Mouse (Mus musculus): ENCODE results near the gene Bcr. TPM values are rescaled to one million over a fixed set of nuclear protein-coding genes. Genes with fewer than 3 reads are reported as not detected.

Bcr gene
- polyA plus RNA-seq, 1 experiment from 2014 or later = 15.7 TPM

GRCm38 (mm10) chr10:75173712-75174111 is 113.3 kb downstream of the Bcr start:
- H3K9me3 ChIP-seq = no peaks in the 10 kb centered on the region
- peaks cover 57% of the 10 kb centered on the region for H3K36me3 ChIP-seq
- no peak overlapping the region for H3K4me3 ChIP-seq
- no peak overlapping the region for H3K9ac ChIP-seq (replicated peaks)
- ATAC-seq (replicated peaks) = no peak
- H3K27me3 ChIP-seq = no peaks in the 10 kb centered on the region
- H3K27ac ChIP-seq (replicated peaks) = no peak overlapping the region
- H3K4me2 ChIP-seq (replicated peaks) = no peak overlapping the region
- no peaks in the 10 kb centered on the region for H3K4me1 ChIP-seq
- WGBS = 84% methylated on average over 12 of the region's 12 CpGs

- no peak overlapping the region for H3K4me3 ChIP-seq
- no peaks in the 10 kb centered on the region for H3K4me1 ChIP-seq
- no peak overlapping the region for H3K4me2 ChIP-seq (replicated peaks)
- H3K9ac ChIP-seq (replicated peaks) = no peak overlapping the region
- 85% methylated on average over 8 of the region's 8 CpGs for WGBS
- H3K36me3 ChIP-seq = peaks cover 69% of the 10 kb centered on the region
- no peaks in the 10 kb centered on the region for H3K27me3 ChIP-seq
- ATAC-seq (replicated peaks) = no peak
- H3K9me3 ChIP-seq = no peaks in the 10 kb centered on the region
- H3K27ac ChIP-seq (replicated peaks) = no peak overlapping the region
These were observed 116.1 kb downstream of the Bcr start for GRCm38 (mm10) chr10:75176494-75176893.

DNA sequence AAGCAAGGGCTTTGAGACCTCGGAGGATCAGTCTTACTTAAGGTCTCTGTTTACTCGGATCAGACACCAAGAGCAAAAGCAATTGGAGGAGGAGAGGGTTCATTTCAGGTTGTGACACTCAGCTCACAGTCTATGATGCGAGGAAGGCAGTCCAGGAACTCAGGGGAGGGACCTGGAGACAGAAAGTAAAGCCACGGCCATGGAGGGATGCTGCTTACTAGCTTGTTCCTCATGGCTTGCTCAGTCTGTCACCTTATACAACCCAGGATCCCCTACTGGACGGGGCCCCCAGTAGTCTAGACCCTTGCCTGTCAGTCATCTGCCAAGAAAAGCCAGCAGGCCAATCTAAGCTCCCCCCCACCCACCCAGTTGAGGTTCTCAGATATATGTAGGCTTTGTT is 118.5 kb downstream of the Bcr start:
- no peak overlapping the region for H3K9ac ChIP-seq (replicated peaks)
- H3K4me2 ChIP-seq (replicated peaks) = no peak overlapping the region
- peaks cover 78% of the 10 kb centered on the region for H3K36me3 ChIP-seq
- H3K4me3 ChIP-seq = no peak overlapping the region
- no peak overlapping the region for H3K27ac ChIP-seq (replicated peaks)
- no peaks in the 10 kb centered on the region for H3K9me3 ChIP-seq
- 88% methylated on average over 5 of the region's 5 CpGs for WGBS
- H3K4me1 ChIP-seq = no peaks in the 10 kb centered on the region
- no peak for ATAC-seq (replicated peaks)
- H3K27me3 ChIP-seq = no peaks in the 10 kb centered on the region

DNA sequence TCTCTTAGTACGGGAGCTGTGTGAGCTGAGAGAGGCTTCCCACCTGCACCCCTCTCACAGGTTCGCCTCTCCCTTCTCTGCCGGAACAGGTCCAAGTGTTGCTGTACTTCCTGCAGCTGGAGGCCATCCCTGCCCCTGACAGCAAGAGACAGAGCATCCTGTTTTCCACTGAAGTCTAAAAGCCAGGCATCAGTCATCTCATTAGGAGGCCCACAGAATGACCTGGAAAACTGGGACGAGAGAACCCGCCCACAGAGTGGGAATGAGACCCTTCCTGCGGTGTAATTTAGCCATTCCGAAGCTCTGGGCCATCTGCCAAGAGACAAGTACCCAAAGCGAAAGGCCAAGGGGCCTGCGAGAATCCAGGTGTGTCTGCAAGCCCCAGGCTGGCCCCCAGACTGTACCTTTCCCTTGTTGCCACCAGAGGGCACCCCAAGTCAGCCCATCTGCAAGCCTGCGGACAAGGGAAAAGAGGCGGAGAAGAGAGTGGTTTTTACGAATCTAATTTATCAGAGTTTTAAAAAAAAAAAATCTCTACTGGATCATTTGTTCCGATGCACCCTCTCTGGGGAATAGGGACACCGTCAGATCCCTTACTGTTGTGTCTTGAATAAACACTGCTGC is 121.9 kb downstream of the Bcr start:
- ATAC-seq (replicated peaks) = peak; percentile 67
- Histone ChIP-seq H3K4me2 (replicated peaks) (no peak overlapping the region), H3K9ac (replicated peaks) (no peak overlapping the region), H3K4me3 (no peak overlapping the region), H3K27ac (replicated peaks) (no peak overlapping the region), H3K27me3 (no peaks in the 10 kb centered on the region), H3K9me3 (no peaks in the 10 kb centered on the region), H3K4me1 (no peaks in the 10 kb centered on the region), H3K36me3 (peaks cover 67% of the 10 kb centered on the region)
- 38% methylated on average over 14 of the region's 14 CpGs for WGBS

DNA sequence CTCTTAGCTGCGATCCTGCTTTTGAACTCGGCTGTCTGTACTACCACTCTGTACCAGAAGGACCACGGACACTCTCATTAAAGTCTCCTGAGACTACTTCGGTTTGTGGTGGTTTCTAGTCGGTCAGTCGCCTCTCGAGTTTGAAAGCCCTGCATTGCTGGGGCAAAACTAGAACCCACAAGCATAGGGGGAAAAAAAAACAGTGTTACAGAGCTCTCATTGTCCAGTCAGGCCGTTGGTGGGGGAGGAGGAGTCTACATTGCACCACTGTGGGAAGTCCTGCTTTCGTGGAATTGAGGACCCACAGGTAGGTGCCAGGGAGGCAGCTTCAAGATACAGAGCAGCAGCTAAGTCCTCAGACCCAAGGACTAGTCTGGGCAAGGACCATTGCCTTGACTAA is 124.4 kb downstream of the Bcr start:
- WGBS = 95% methylated on average over 9 of the region's 9 CpGs
- Histone ChIP-seq H3K27me3 (no peaks in the 10 kb centered on the region), H3K4me1 (no peaks in the 10 kb centered on the region), H3K36me3 (peaks cover 41% of the 10 kb centered on the region), H3K9me3 (no peaks in the 10 kb centered on the region), H3K9ac (replicated peaks) (no peak overlapping the region), H3K4me3 (no peak overlapping the region), H3K27ac (replicated peaks) (no peak overlapping the region), H3K4me2 (replicated peaks) (no peak overlapping the region)
- no peak for ATAC-seq (replicated peaks)

DNA sequence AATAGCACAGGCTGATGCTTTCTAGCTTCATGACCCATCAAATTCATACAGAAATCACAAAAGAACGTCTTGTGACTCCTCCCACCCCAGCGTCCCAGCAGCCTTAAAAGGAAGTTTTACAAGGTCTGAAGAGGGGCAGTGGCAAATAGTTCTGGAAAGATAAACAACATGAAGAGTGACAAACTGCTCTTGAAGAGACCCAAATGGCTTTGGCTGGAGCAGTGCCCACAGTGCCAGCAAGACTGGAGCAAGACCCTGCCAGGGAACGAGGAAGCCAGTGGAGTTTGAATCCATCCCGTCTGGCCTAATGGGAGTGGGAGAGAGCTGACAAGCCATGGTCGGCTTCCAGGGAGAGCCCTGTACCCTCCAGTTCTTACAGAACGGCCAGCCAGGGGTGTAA is 126.2 kb downstream of the Bcr start:
- Histone ChIP-seq H3K9ac (replicated peaks) (no peak overlapping the region), H3K36me3 (peaks cover 24% of the 10 kb centered on the region), H3K9me3 (no peaks in the 10 kb centered on the region), H3K4me2 (replicated peaks) (no peak overlapping the region), H3K27ac (replicated peaks) (no peak overlapping the region), H3K27me3 (no peaks in the 10 kb centered on the region), H3K4me3 (no peak overlapping the region), H3K4me1 (no peaks in the 10 kb centered on the region)
- no peak for ATAC-seq (replicated peaks)
- 53% methylated on average over 6 of the region's 6 CpGs for whole genome bisulfite sequencing

GRCm38 (mm10) chr10:75187366-75188056 is 127.1 kb downstream of the Bcr start:
- Histone ChIP-seq H3K4me3 (no peak overlapping the region), H3K36me3 (peaks cover 16% of the 10 kb centered on the region), H3K27me3 (no peaks in the 10 kb centered on the region), H3K9ac (replicated peaks) (no peak overlapping the region), H3K4me1 (no peaks in the 10 kb centered on the region), H3K4me2 (replicated peaks) (no peak overlapping the region), H3K27ac (replicated peaks) (no peak overlapping the region), H3K9me3 (no peaks in the 10 kb centered on the region)
- no peak for ATAC-seq (replicated peaks)
- 86% methylated on average over 8 of the region's 8 CpGs for WGBS

- WGBS = 53% methylated on average over 7 of the region's 7 CpGs
These were observed 131.3 kb downstream of the Bcr start for GRCm38 (mm10) chr10:75191647-75192046.

DNA sequence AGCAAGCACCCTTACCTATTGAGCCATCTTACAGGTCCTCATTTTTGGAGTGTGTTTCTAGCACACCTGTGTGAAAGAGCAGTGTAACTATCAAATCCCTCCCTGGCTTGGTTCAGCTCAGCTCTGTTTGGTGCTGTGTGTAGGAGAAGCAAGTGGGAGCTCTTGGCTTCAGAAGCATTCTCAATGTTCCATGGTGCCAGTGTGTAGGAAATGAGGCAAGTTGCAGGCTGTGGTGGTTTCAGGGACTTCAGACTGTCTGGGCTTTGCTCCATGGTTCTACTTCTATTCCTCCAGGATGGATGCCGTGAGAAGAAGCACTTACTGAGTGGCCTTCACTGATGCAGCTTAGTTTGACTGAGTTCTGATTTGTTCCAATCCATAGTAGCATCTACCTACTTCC is 137.4 kb downstream of the Bcr start:
- Histone ChIP-seq H3K9me3 (0 out of 2 replicates have a peak, but pooled peaks cover 4% of the 10 kb centered on the region), H3K27me3 (no peaks in the 10 kb centered on the region), H3K9ac (replicated peaks) (no peak overlapping the region), H3K4me2 (replicated peaks) (no peak overlapping the region), H3K4me1 (no peaks in the 10 kb centered on the region), H3K27ac (replicated peaks) (no peak overlapping the region), H3K36me3 (no peaks in the 10 kb centered on the region), H3K4me3 (no peak overlapping the region)
- ATAC-seq (replicated peaks) = no peak
- WGBS = 86% methylated on average over 1 of the region's 1 CpGs

More at GRCm38 (mm10) chr10:75191647-75192046, 131.3 kb downstream of the Bcr start:
- 0 out of 2 replicates have a peak, but pooled peaks cover 4% of the 10 kb centered on the region for H3K9me3 ChIP-seq
- no peaks in the 10 kb centered on the region for H3K36me3 ChIP-seq
- H3K4me3 ChIP-seq = no peak overlapping the region
- H3K4me1 ChIP-seq = no peaks in the 10 kb centered on the region
- H3K27me3 ChIP-seq = no peaks in the 10 kb centered on the region
- ATAC-seq (replicated peaks) = no peak
- H3K9ac ChIP-seq (replicated peaks) = no peak overlapping the region
- H3K27ac ChIP-seq (replicated peaks) = no peak overlapping the region
- no peak overlapping the region for H3K4me2 ChIP-seq (replicated peaks)

DNA sequence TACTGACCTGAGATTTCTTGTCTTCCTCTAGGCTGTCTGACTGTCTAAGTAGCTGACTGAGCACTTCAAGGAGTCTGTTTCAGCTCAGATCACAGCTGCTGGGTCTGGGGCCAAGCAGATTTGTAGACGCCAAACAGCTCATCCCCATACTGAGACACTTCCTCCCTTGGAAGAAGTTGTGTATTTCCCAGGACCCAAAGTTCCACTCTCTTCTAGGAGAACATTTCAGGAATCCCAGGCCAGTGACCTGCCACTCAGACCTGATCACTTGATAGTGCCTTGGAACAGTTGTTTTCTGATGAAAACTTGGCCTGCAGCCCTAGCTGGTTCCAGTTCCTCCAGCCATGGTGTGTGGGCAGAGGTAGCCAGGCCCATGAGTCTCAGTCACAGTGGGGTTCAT is 140.3 kb downstream of the Bcr start:
- H3K27ac ChIP-seq (replicated peaks) = no peak overlapping the region
- no peaks in the 10 kb centered on the region for H3K9me3 ChIP-seq
- no peaks in the 10 kb centered on the region for H3K27me3 ChIP-seq
- H3K4me2 ChIP-seq (replicated peaks) = no peak overlapping the region
- H3K36me3 ChIP-seq = no peaks in the 10 kb centered on the region
- no peaks in the 10 kb centered on the region for H3K4me1 ChIP-seq
- ATAC-seq (replicated peaks) = no peak
- 91% methylated on average over 1 of the region's 1 CpGs for WGBS
- H3K9ac ChIP-seq (replicated peaks) = no peak overlapping the region
- no peak overlapping the region for H3K4me3 ChIP-seq

DNA sequence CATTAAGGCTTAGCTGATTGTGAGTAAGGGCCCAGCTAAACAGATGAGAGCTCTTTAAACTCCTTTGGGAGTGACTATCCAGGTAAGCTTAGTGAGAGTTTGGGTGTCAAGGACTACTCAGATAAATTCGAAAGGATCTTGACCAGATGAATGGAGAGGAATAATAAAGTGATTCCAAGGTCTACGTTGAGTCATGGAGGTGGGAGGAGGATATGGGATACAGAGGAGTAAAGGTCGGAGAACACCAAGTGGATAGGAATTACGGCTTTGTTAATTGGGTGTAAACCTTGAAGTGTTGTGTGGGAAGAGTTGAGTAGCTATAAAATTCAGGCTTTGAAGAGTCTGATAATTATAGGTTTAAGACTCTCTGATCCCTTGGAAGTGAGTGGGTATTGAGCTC is 145.8 kb downstream of the Bcr start:
- H3K27ac ChIP-seq (replicated peaks) = no peak overlapping the region
- H3K9me3 ChIP-seq = no peaks in the 10 kb centered on the region
- H3K36me3 ChIP-seq = no peaks in the 10 kb centered on the region
- no peak for ATAC-seq (replicated peaks)
- 83% methylated on average over 4 of the region's 4 CpGs for WGBS
- no peaks in the 10 kb centered on the region for H3K27me3 ChIP-seq
- no peak overlapping the region for H3K4me3 ChIP-seq
- H3K4me2 ChIP-seq (replicated peaks) = no peak overlapping the region
- H3K4me1 ChIP-seq = peaks cover under 1% of the 10 kb centered on the region; the same call in 1 of the 2 replicates
- H3K9ac ChIP-seq (replicated peaks) = no peak overlapping the region

DNA sequence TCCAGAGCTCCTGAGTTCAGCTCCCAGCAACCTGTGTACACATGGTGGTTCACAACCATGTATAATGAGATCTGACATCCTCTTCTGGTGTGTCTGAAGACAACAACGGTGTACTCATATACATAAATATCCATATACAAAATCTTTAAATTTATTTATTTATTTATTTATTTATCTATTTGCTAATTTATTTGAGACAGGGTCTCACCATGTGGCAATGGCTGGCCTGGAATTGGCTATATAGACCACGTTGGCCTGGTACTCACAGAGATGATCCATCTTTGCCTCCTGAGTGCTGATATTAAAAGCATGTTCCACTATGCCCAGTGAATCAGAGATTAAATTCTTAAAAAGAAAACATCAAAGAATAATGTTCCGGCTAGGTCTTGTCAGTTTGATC is 150.4 kb downstream of the Bcr start:
- no peak for ATAC-seq (replicated peaks)
- Histone ChIP-seq H3K27me3 (no peaks in the 10 kb centered on the region), H3K4me2 (replicated peaks) (no peak overlapping the region), H3K4me1 (peaks cover 21% of the 10 kb centered on the region), H3K9ac (replicated peaks) (no peak overlapping the region), H3K9me3 (no peaks in the 10 kb centered on the region), H3K27ac (replicated peaks) (peak overlapping the region; percentile 100; the same call in 1 of the 2 replicates), H3K4me3 (no peak overlapping the region), H3K36me3 (no peaks in the 10 kb centered on the region)
- WGBS = 94% methylated on average over 3 of the region's 3 CpGs

Measured in forebrain, embryonic 15.5 days (tissue).